Mouse (Mus musculus) CH12.LX (cell line): ENCODE data around the gene Pde4d. TPM values are rescaled to one million over a fixed set of nuclear protein-coding genes. Genes with fewer than 3 reads are reported as not detected.

Experiments
- DNase-seq: peaks from one replicate; pipeline ENCODE4 v3.0.0-alpha.2; 2013; ENCODE audit errors: extremely low read depth
- H3K27ac ChIP-seq: 2 replicates; pipeline ENCODE4 v1.5.1; 2012; ENCODE audit warnings: low read depth, mild to moderate bottlenecking, control low read depth, moderate library complexity; ENCODE audit not compliant: insufficient read depth
- H3K27me3 ChIP-seq: replicated peaks from 2 replicates; pipeline ENCODE3; 2012; ENCODE audit warnings: inconsistent platforms
- H3K36me3 ChIP-seq, 2 experiments: replicated peaks in 1 of 2; 2 replicates each; pipeline versions ENCODE3 to v1.6.1; 2012; ENCODE audit warnings: inconsistent platforms in 1 of 2, low read length in 1 of 2, mild to moderate bottlenecking in 1 of 2, mixed read lengths in 1 of 2, moderate library complexity in 1 of 2; ENCODE audit not compliant: control insufficient read depth in 1 of 2, insufficient read depth in 1 of 2
- H3K4me1 ChIP-seq, 2 experiments: 2 replicates each; pipeline ENCODE4 v1.6.1; 2012; ENCODE audit warnings: inconsistent platforms in 1 of 2, moderate library complexity in 1 of 2; ENCODE audit not compliant: insufficient read depth in 2 of 2, control insufficient read depth in 1 of 2
- H3K4me2 ChIP-seq: 2 replicates; pipeline ENCODE4 v1.6.1; 2012; ENCODE audit warnings: low read depth, mild to moderate bottlenecking, control low read depth; ENCODE audit not compliant: poor library complexity, insufficient read depth, severe bottlenecking
- H3K4me3 ChIP-seq, 3 experiments: fragments of 150-350 bp in 1 of 3; sonication (generic) in 1 of 3; replicated peaks in 1 of 3; 2 replicates each; pipeline versions ENCODE3 to v1.5.1; 2011 to 2012; ENCODE audit warnings: low read depth in 2 of 3, low read length in 2 of 3, mild to moderate bottlenecking in 2 of 3, moderate library complexity in 2 of 3, control low read depth in 1 of 3, improper control_type of control experiment in 1 of 3, inconsistent platforms in 1 of 3, mixed read lengths in 1 of 3; ENCODE audit not compliant: poor library complexity in 1 of 3
- H3K79me2 ChIP-seq: replicated peaks from 2 replicates; pipeline ENCODE4 v1.6.1; 2012; ENCODE audit warnings: mild to moderate bottlenecking, moderate library complexity; ENCODE audit not compliant: control insufficient read depth, poor library complexity, insufficient read depth, severe bottlenecking; ENCODE audit errors: extremely low read depth
- H3K9ac ChIP-seq: 2 replicates; pipeline ENCODE4 v1.6.1; 2012; ENCODE audit warnings: low read depth, mild to moderate bottlenecking, control low read depth, moderate library complexity; ENCODE audit not compliant: insufficient read depth
- H3K9me3 ChIP-seq: replicated peaks from 2 replicates; pipeline ENCODE3; 2012; ENCODE audit warnings: low read length, inconsistent platforms, mixed read lengths
- BHLHE40 ChIP-seq: IDR thresholded peaks from 2 replicates; pipeline ENCODE4 v1.6.1; 2011; ENCODE audit warnings: mild to moderate bottlenecking, low read depth, low read length, improper control_type of control experiment
- CTCF ChIP-seq, 2 experiments: IDR thresholded peaks in 1 of 2; conservative IDR thresholded peaks in 1 of 2; 2 replicates each; pipeline ENCODE4 v1.5.1; 2011 to 2012; ENCODE audit warnings: low read depth in 2 of 2, low read length in 2 of 2, improper control_type of control experiment in 1 of 2, inconsistent platforms in 1 of 2, mild to moderate bottlenecking in 1 of 2, moderate library complexity in 1 of 2
- E2F4 ChIP-seq: IDR thresholded peaks from 2 replicates; pipeline ENCODE4 v1.6.1; 2011; ENCODE audit warnings: low read depth, low read length, improper control_type of control experiment; ENCODE audit not compliant: insufficient replicate concordance
- EP300 ChIP-seq: IDR thresholded peaks from 2 replicates; pipeline ENCODE4 v1.6.1; 2011; ENCODE audit warnings: low read length, improper control_type of control experiment
- GABPA ChIP-seq: IDR thresholded peaks from 2 replicates; pipeline ENCODE4 v1.6.1; 2012; ENCODE audit warnings: low read depth, low read length, improper control_type of control experiment, inconsistent platforms; ENCODE audit not compliant: insufficient replicate concordance
- HCFC1 ChIP-seq: IDR thresholded peaks from 2 replicates; pipeline ENCODE4 v1.6.1; 2012; ENCODE audit warnings: low read depth, mild to moderate bottlenecking, inconsistent platforms, low read length, improper control_type of control experiment
- IRF4 ChIP-seq: IDR thresholded peaks from 2 replicates; pipeline ENCODE4 v1.6.1; 2014; ENCODE audit warnings: low read depth, mild to moderate bottlenecking, inconsistent platforms, low read length, improper control_type of control experiment
- MAX ChIP-seq: IDR thresholded peaks from 2 replicates; pipeline ENCODE4 v1.6.1; 2011; ENCODE audit warnings: low read length, improper control_type of control experiment
- MAZ ChIP-seq: IDR thresholded peaks from 2 replicates; pipeline ENCODE4 v1.6.1; 2012; ENCODE audit warnings: low read depth, mild to moderate bottlenecking, inconsistent platforms, low read length, improper control_type of control experiment, moderate library complexity
- MXI1 ChIP-seq: IDR thresholded peaks from 2 replicates; pipeline ENCODE4 v1.6.1; 2011; ENCODE audit warnings: mild to moderate bottlenecking, low read depth, low read length, improper control_type of control experiment
- MYC ChIP-seq: IDR thresholded peaks from 2 replicates; pipeline ENCODE4 v1.6.1; 2011; ENCODE audit warnings: low read depth, mild to moderate bottlenecking, improper control_type of control experiment, low read length
- NELFE ChIP-seq: IDR thresholded peaks from 2 replicates; pipeline ENCODE4 v1.6.1; 2011; ENCODE audit warnings: low read depth, low read length, improper control_type of control experiment
- POLR2A ChIP-seq: IDR thresholded peaks from 2 replicates; pipeline ENCODE4 v1.6.1; 2011; ENCODE audit warnings: low read depth, mild to moderate bottlenecking, improper control_type of control experiment, low read length
- POLR2AphosphoS2 ChIP-seq: IDR thresholded peaks from 2 replicates; pipeline ENCODE4 v1.6.1; 2011; ENCODE audit warnings: low read depth, low read length, improper control_type of control experiment
- RAD21 ChIP-seq: IDR thresholded peaks from 2 replicates; pipeline ENCODE4 v1.6.1; 2011; ENCODE audit warnings: low read depth, mild to moderate bottlenecking, low read length, improper control_type of control experiment, moderate library complexity
- RCOR1 ChIP-seq: conservative IDR thresholded peaks from 2 replicates; pipeline ENCODE4 v1.6.1; 2012; ENCODE audit warnings: low read depth, mild to moderate bottlenecking, inconsistent platforms, low read length, improper control_type of control experiment
- SIN3A ChIP-seq: IDR thresholded peaks from 2 replicates; pipeline ENCODE4 v1.6.1; 2012; ENCODE audit warnings: low read length, improper control_type of control experiment, inconsistent platforms
- TBP ChIP-seq: conservative IDR thresholded peaks from 2 replicates; pipeline ENCODE4 v1.6.1; 2011; ENCODE audit warnings: low read depth, low read length, improper control_type of control experiment
- TCF12 ChIP-seq: IDR thresholded peaks from 2 replicates; pipeline ENCODE4 v1.6.1; 2014; ENCODE audit warnings: low read depth, mild to moderate bottlenecking, inconsistent platforms, low read length, improper control_type of control experiment
- UBTF ChIP-seq: IDR thresholded peaks from 2 replicates; pipeline ENCODE4 v1.6.1; 2012; ENCODE audit warnings: low read depth, mild to moderate bottlenecking, inconsistent platforms, low read length, improper control_type of control experiment, moderate library complexity
- USF2 ChIP-seq: conservative IDR thresholded peaks from 2 replicates; pipeline ENCODE4 v1.6.1; 2011; ENCODE audit warnings: low read depth, low read length, improper control_type of control experiment
- ZC3H11A ChIP-seq: IDR thresholded peaks from 2 replicates; pipeline ENCODE4 v1.6.1; 2012; ENCODE audit warnings: low read depth, mild to moderate bottlenecking, inconsistent platforms, low read length, improper control_type of control experiment
- ZMIZ1 ChIP-seq: IDR thresholded peaks from 2 replicates; pipeline ENCODE4 v1.6.1; 2012; ENCODE audit warnings: low read depth, mild to moderate bottlenecking, inconsistent platforms, low read length, improper control_type of control experiment
- dilution Hi-C: fragments of 300-500 bp; cut with MboI; formaldehyde crosslinking; loops from 2 replicates; pipeline ENCODE4 v1.14.3; 2020; ENCODE audit warnings: low sequenced_read_pairs; ENCODE audit not compliant: extremely low pct_unique_long_range_greater_than_20kb, extremely low pct_ligation_motif_present
- in situ Hi-C: fragments of 300-500 bp; cut with MboI; formaldehyde crosslinking; loops from 3 replicates; pipeline ENCODE4 v1.14.3; 2019; ENCODE audit warnings: low sequenced_read_pairs, low pct_ligation_motif_present, low pct_unique_long_range_greater_than_20kb, mixed read lengths
- polyA plus RNA-seq: library from polyadenylated mRNA; unstranded; fragments of >175 nt; gene quantifications from 2 replicates; pipeline ENCODE4 v1.2.1, GENCODE M21; 2012; ENCODE audit warnings: low read depth; ENCODE audit not compliant: insufficient read length
- total RNA-seq, 2 experiments: library from RNA; depleted of rRNA; stranded (reverse); fragments of 300-350 nt in 1 of 2; fragments of >200 nt in 1 of 2; gene quantifications; 2 replicates each; pipeline ENCODE4 v1.2.3; 2012 to 2014

Gene Pde4d
- total and polyA plus RNA-seq, 3 experiments: not detected

DNA sequence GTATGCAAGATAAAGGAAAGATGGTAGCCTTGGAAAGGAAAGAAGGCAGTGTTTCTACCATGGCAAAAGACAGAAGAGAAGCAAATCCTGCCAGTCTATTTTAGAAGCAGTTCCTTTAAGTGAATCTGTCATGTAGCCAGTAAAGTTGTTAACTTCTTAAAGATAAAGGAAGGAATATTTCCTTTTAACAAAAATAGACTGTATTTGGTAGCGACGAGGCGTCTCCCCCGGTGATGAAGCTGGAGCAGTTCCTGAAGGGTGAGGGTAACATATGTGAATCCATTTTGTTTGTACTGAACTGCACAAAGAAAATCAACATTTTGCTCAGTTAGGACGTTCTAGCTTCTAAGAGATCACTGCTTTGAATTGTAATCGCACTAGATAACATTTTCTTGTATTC lies 75.2 kb downstream of the Pde4d start:
- Histone ChIP-seq H3K9ac (no peak overlapping the region), H3K4me1 (peaks cover 14 to 23% of the 10 kb centered on the region in 2 experiments; a peak in 3 of 4 replicates), H3K4me3 (no peak overlapping the region), H3K9me3 (no peaks in the 10 kb centered on the region), H3K4me2 (no peak overlapping the region), H3K36me3 (no peaks in the 10 kb centered on the region), H3K27ac (no peak overlapping the region), H3K79me2 (no peaks in the 10 kb centered on the region), H3K27me3 (no peaks in the 10 kb centered on the region)
- in situ Hi-C loops (no loop called here), dilution Hi-C loops (no loop called here)
- TF ChIP-seq ZC3H11A (no peak), HCFC1 (no peak), BHLHE40 (no peak), ZMIZ1 (no peak), TCF12 (no peak), MYC (no peak), USF2 (no peak), MAX (no peak), RAD21 (no peak)
- DNase-seq: no peak

DNA sequence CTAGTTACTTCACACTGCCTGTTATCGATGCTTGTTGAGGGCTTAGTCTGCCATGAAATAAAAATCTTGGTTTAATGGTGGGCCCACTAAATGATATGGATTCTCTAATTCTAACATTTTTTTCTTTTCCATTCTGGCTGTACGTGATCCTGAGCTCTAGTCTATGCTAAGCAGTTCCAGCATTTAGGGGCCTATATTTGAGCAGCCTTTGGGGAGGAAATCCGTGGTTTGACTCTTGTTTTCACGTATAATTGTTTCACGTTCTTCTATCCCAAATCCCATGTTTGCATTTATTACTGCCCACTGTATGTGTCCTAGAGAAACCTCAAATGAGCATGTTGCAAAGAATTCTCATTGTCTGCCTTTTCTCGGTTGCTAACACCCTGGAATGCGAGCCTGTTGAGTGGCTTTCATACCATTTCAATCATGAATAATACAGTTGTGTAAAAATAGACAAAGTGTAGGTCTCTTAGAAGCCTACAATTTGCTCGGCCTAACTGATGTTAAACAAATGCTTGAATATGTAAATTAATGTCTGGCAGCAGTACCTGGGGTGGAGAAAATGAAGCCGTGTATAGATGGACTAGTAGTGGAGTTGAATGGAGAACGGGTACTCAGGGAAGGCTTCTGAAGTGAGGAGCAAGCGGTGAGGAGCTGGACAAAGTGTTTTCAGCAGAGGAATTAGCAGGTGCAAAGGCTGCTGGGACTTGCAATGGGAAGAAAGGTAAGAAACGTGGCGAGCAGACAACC lies 76.7 kb downstream of the Pde4d start:
- Histone ChIP-seq H3K79me2 (no peaks in the 10 kb centered on the region), H3K36me3 (no peaks in the 10 kb centered on the region), H3K4me1 (peaks cover 14 to 23% of the 10 kb centered on the region in 2 experiments; a peak in 3 of 4 replicates), H3K4me3 (no peak overlapping the region), H3K9ac (no peak overlapping the region), H3K27ac (no peak overlapping the region), H3K9me3 (no peaks in the 10 kb centered on the region), H3K27me3 (no peaks in the 10 kb centered on the region), H3K4me2 (no peak overlapping the region)
- dilution Hi-C loops (no loop called here), in situ Hi-C loops (no loop called here)
- no peak for TF ChIP-seq UBTF
- no peak for TF ChIP-seq MAX
- no peak for TF ChIP-seq NELFE
- TF ChIP-seq GABPA: no peak
- TF ChIP-seq SIN3A: no peak
- TF ChIP-seq MAZ: no peak
- no peak for TF ChIP-seq MXI1
- no peak for TF ChIP-seq RCOR1
- no peak for TF ChIP-seq POLR2AphosphoS2
- no peak for TF ChIP-seq IRF4
- no peak for TF ChIP-seq HCFC1
- TF ChIP-seq POLR2A: no peak
- no peak for TF ChIP-seq ZMIZ1
- TF ChIP-seq EP300: no peak
- no peak for TF ChIP-seq USF2
- TF ChIP-seq MYC: no peak
- TF ChIP-seq CTCF (conservative IDR thresholded peaks at IDR 0.05 in 1 of 2, IDR thresholded peaks at IDR 0.05 in 1 of 2; ENCODE audit: low read depth in 2 of 2, low read length in 2 of 2): no peak
- no peak for TF ChIP-seq TBP
- TF ChIP-seq E2F4: no peak
- no peak for DNase-seq
